ENCODE assay signal across 26 mouse cellular contexts in the genomic region with DNA sequence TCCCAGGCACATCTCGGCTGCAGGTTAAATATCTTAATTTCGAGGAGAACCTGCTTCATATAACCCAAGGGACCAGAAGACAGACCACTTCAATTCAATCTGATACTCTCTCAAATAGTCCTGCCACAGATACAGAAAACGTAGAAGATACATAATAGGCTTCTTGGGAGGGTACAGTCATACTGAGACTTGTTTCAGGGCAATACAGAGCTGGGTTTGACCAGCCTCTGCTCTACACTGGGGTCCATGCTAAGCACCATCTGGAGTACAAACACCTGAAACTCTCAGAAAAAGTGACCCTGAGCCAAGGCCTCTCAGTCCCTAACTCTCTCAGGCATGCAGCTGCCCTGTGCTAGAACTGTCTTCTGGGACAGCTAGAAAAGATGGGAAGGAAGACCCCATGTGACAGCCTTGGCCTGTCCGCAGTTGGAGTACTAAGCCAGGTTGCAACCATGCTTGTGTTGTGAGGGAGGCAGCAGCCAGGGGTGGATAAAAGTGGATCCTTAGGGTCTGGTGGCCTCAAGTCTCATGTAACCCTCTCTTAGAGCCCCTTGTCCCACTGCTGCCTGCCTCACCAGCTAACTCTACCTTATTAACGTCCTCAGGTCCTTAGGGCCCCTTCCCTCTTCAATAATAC. TPM values are rescaled to one million over a fixed set of nuclear protein-coding genes. Genes with fewer than 3 reads are reported as not detected.
DNase-seq lines count a peak whose midpoint lies in the region; ATAC-seq and TF ChIP-seq lines count a peak whose summit lies in the region.
"Had no signal": no experiment of that assay in that cellular context is flagged by ENCODE, and none has a peak within 500 bp of the region (broad histone marks: within the 10 kb centered on the region; RNA-seq: fewer than 3 reads in every experiment).

No protein-coding gene starts in this region.

- peak overlapping the region; percentile 0; the same call in 1 of the 2 replicates for H3K9ac ChIP-seq in heart, embryonic 15.5 days
- no peak overlapping the region for H3K9ac ChIP-seq in neural tube, embryonic 15.5 days (replicated peaks)
- H3K9ac ChIP-seq: forebrain, embryonic 12.5 days; liver, embryonic 12.5 days; midbrain, embryonic 15.5 days had no signal

- no peak overlapping the region for H3K4me3 ChIP-seq in gastrocnemius, adult 2 months
- peak overlapping the region; percentile 65; the same call in 1 of the 2 replicates for H3K4me3 ChIP-seq in heart, embryonic 15.5 days
- no peak overlapping the region for H3K4me3 ChIP-seq in neural tube, embryonic 15.5 days (replicated peaks)
- no peak overlapping the region for H3K4me3 ChIP-seq in myocyte
- H3K4me3 ChIP-seq: forebrain, embryonic 12.5 days; heart, adult 2 months; liver, embryonic 12.5 days; megakaryocyte, embryonic 14.5 days; midbrain, embryonic 15.5 days had no signal

- no peak for ATAC-seq in heart, embryonic 15.5 days (replicated peaks; ENCODE audit: insufficient number of reproducible peaks, insufficient read depth, low FRiP score, low read depth)
- ATAC-seq in neural tube, embryonic 15.5 days (ENCODE audit: low FRiP score), result no peak
- ATAC-seq: liver, embryonic 12.5 days; midbrain, embryonic 15.5 days had no signal

- no peak for TF ChIP-seq POLR2A in myocyte (IDR thresholded peaks at IDR 0.05; ENCODE audit: insufficient read length, low read depth)

- TF ChIP-seq CTCF in gastrocnemius, adult 2 months (IDR thresholded peaks at IDR 0.05), result no peak

- peaks cover 4% of the 10 kb centered on the region for H3K36me3 ChIP-seq in heart, embryonic 15.5 days
- H3K36me3 ChIP-seq in neural tube, embryonic 15.5 days, result peaks cover 11% of the 10 kb centered on the region
- no peaks in the 10 kb centered on the region for H3K36me3 ChIP-seq in myocyte (ENCODE audit: control insufficient read depth, insufficient read depth)

- 60% methylated on average over 5 of the region's 5 CpGs for WGBS in heart, embryonic 15.5 days
- 83% methylated on average over 5 of the region's 5 CpGs for WGBS in neural tube, embryonic 15.5 days

- intact Hi-C loops in gastrocnemius, adult 2 months (cut with DNase I), result no loop called here
- intact Hi-C loops in gastrocnemius, postnatal 36 days (cut with DNase I), result no loop called here

- H3K79me2 ChIP-seq in myocyte (ENCODE audit: control insufficient read depth, insufficient read depth), result no peaks in the 10 kb centered on the region

- peak overlapping the region; percentile 83 for H3K27ac ChIP-seq in gastrocnemius, adult 2 months
- peak overlapping the region; percentile 84 for H3K27ac ChIP-seq in heart, embryonic 15.5 days
- no peak overlapping the region for H3K27ac ChIP-seq in neural tube, embryonic 15.5 days (replicated peaks)
- H3K27ac ChIP-seq: forebrain, embryonic 12.5 days; heart, adult 2 months; left cerebral cortex, adult 2 months; liver, embryonic 12.5 days; midbrain, embryonic 15.5 days; stomach, postnatal 0 days had no signal

- no peak overlapping the region for H3ac ChIP-seq in myocyte (ENCODE audit: control insufficient read depth, insufficient read length)

- peaks cover 73% of the 10 kb centered on the region for H3K4me1 ChIP-seq in heart, embryonic 15.5 days (replicated peaks)
- H3K4me1 ChIP-seq in neural tube, embryonic 15.5 days, result peaks cover 24% of the 10 kb centered on the region

- no peaks in the 10 kb centered on the region for H3K27me3 ChIP-seq in heart, embryonic 15.5 days
- no peaks in the 10 kb centered on the region for H3K27me3 ChIP-seq in neural tube, embryonic 15.5 days (replicated peaks)
- no peaks in the 10 kb centered on the region for H3K27me3 ChIP-seq in myocyte (ENCODE audit: control insufficient read depth, insufficient read depth, insufficient read length)
- H3K27me3 ChIP-seq: midbrain, embryonic 15.5 days had no signal

- H3K9me3 ChIP-seq in heart, embryonic 15.5 days (replicated peaks), result no peaks in the 10 kb centered on the region
- no peaks in the 10 kb centered on the region for H3K9me3 ChIP-seq in neural tube, embryonic 15.5 days (replicated peaks)
- H3K9me3 ChIP-seq: forebrain, embryonic 12.5 days; liver, embryonic 12.5 days; midbrain, embryonic 15.5 days had no signal

- H3K4me2 ChIP-seq in heart, embryonic 15.5 days, result peak overlapping the region; percentile 94
- H3K4me2 ChIP-seq in neural tube, embryonic 15.5 days, result peak overlapping the region; percentile 79
- H3K4me2 ChIP-seq in myocyte (ENCODE audit: low read depth), result peak overlapping the region; percentile 51
- H3K4me2 ChIP-seq: forebrain, embryonic 12.5 days; liver, embryonic 12.5 days had no signal

- no peak for DNase-seq in gastrocnemius, adult 2 months
- DNase-seq in gastrocnemius, postnatal 36 days, result no peak
- DNase-seq in heart, postnatal 4 days, result no peak
- DNase-seq in neural tube, embryonic 10.5 days (ENCODE audit: extremely low spot score, low spot score), result no peak
- no peak for DNase-seq in left cerebral cortex, adult 9 months (ENCODE audit: low spot score in 2 of 2)
- DNase-seq: adrenal gland, adult 2 months; B cell, adult 2 months; kidney, postnatal 4 days; layer of hippocampus, adult 9-11 months; lung, adult 2 months; right cerebral cortex, postnatal 4 days; thymus, postnatal 14 days had no signal

TF ChIP-seq in myocyte, 11 proteins besides CTCF, POLR2A, EP300 and RAD21:
- TF ChIP-seq E2F4 (IDR thresholded peaks at IDR 0.05; ENCODE audit: insufficient read depth) (no peak), POLR2AphosphoS2 (IDR thresholded peaks at IDR 0.05; ENCODE audit: insufficient read length, low read depth) (peak; percentile 37)

RNA-seq across cellular contexts. Expression of a gene that starts 9.0 kb away (rescaled TPM):
- under 1 TPM; 0.42 to 0.46 TPM for total RNA-seq in gastrocnemius, adult 2 months (2021)
- 1 to 10 TPM in 1 of 2 experiments, under 1 TPM in 1; 0.99 to 1.2 TPM for total RNA-seq in gastrocnemius, postnatal 36 days (2021)
- 9.7 and 10.3 TPM in 2 replicates for polyA plus RNA-seq in heart, embryonic 15.5 days (2015; fragmentation: Nextera tagmentation; extraction: Ambion mirVana)
- 1 to 10 TPM; 7.3 to 9.2 TPM for total RNA-seq in heart, postnatal 4 days (2021)
- polyA plus RNA-seq in neural tube, embryonic 15.5 days (2015; fragmentation: Nextera tagmentation; extraction: Ambion mirVana), result 29.1 and 31.6 TPM in 2 replicates
- 35.8 TPM for polyA plus RNA-seq in myocyte (2012; fragmentation: generic; extraction: Trizol)

RNA-seq across cellular contexts. Expression of a gene that starts 20.0 kb away (rescaled TPM):
- total RNA-seq in gastrocnemius, adult 2 months (2021), result 10 to 100 TPM; 12.3 to 12.4 TPM
- 10 to 100 TPM; 11.6 to 16.9 TPM for total RNA-seq in gastrocnemius, postnatal 36 days (2021)
- 53.0 and 58.1 TPM in 2 replicates for polyA plus RNA-seq in heart, embryonic 15.5 days (2015; fragmentation: Nextera tagmentation; extraction: Ambion mirVana)
- total RNA-seq in heart, postnatal 4 days (2021), result 10 to 100 TPM; 33.8 to 42.5 TPM
- 110 and 112 TPM in 2 replicates for polyA plus RNA-seq in neural tube, embryonic 15.5 days (2015; fragmentation: Nextera tagmentation; extraction: Ambion mirVana)
- 67.3 TPM for polyA plus RNA-seq in myocyte (2012; fragmentation: generic; extraction: Trizol)

RNA-seq across cellular contexts. Expression of a gene that starts 44.0 kb away (rescaled TPM):
- not detected for total RNA-seq in gastrocnemius, adult 2 months (2021)
- total RNA-seq in gastrocnemius, postnatal 36 days (2021), result not detected
- not detected in 2 replicates for polyA plus RNA-seq in heart, embryonic 15.5 days (2015; fragmentation: Nextera tagmentation; extraction: Ambion mirVana)
- total RNA-seq in heart, postnatal 4 days (2021), result not detected
- not detected in 2 replicates for polyA plus RNA-seq in neural tube, embryonic 15.5 days (2015; fragmentation: Nextera tagmentation; extraction: Ambion mirVana)
- polyA plus RNA-seq in myocyte (2012; fragmentation: generic; extraction: Trizol), result not detected
- total RNA-seq: adrenal gland, adult 2 months; gastrocnemius, adult 8-10 months; heart, adult 2 months; left cerebral cortex, adult 2 months had no signal
- polyA plus RNA-seq: adrenal gland, adult 2 months; forebrain, embryonic 12.5 days; heart, adult 2 months; intestine, embryonic 14.5 days; kidney, embryonic 14.5 days; limb, embryonic 11.5 days; liver, embryonic 12.5 days; lung, adult 2 months; midbrain, embryonic 15.5 days; stomach, postnatal 0 days had no signal

RNA-seq across cellular contexts. Expression of a gene that starts 52.0 kb away (rescaled TPM):
- 10 to 100 TPM; 11.6 to 34.5 TPM for total RNA-seq in gastrocnemius, adult 2 months (2021)
- 10 to 100 TPM; 20.1 to 20.9 TPM for total RNA-seq in gastrocnemius, postnatal 36 days (2021)
- 0.98 and 2.0 TPM in 2 replicates for polyA plus RNA-seq in heart, embryonic 15.5 days (2015; fragmentation: Nextera tagmentation; extraction: Ambion mirVana)
- total RNA-seq in heart, postnatal 4 days (2021), result under 1 TPM; 0.48 to 0.52 TPM
- 7.1 and 9.9 TPM in 2 replicates for polyA plus RNA-seq in neural tube, embryonic 15.5 days (2015; fragmentation: Nextera tagmentation; extraction: Ambion mirVana)
- polyA plus RNA-seq in myocyte (2012; fragmentation: generic; extraction: Trizol), result 1,426 TPM
- total RNA-seq: adrenal gland, adult 2 months; heart, adult 2 months; left cerebral cortex, adult 2 months had no signal
- polyA plus RNA-seq: adrenal gland, adult 2 months; heart, adult 2 months; intestine, embryonic 14.5 days had no signal
